Mouse (Mus musculus) myocyte (in vitro differentiated cells): ENCODE results near the gene B4galt2.

Source experiments
- E2F4 ChIP-seq: IDR thresholded peaks from one replicate; pipeline ENCODE4 v1.6.1; 2011; ENCODE audit warnings: mild to moderate bottlenecking, control low read depth, moderate library complexity; ENCODE audit not compliant: insufficient read depth
- POLR2A ChIP-seq: IDR thresholded peaks from one replicate; pipeline ENCODE4 v1.6.1; 2011; ENCODE audit warnings: low read depth, mild to moderate bottlenecking, control low read depth, moderate library complexity; ENCODE audit not compliant: insufficient read length
- POLR2AphosphoS2 ChIP-seq: IDR thresholded peaks from one replicate; pipeline ENCODE4 v1.6.1; 2011; ENCODE audit warnings: low read depth, control low read depth; ENCODE audit not compliant: insufficient read length
- SRF ChIP-seq: IDR thresholded peaks from one replicate; pipeline ENCODE4 v1.6.1; 2011; ENCODE audit warnings: low read depth; ENCODE audit not compliant: control insufficient read depth, insufficient read length
- TCF3 ChIP-seq: IDR thresholded peaks from one replicate; pipeline ENCODE4 v1.6.1; 2011; ENCODE audit warnings: low read depth, control low read depth; ENCODE audit not compliant: insufficient read length
- USF1 ChIP-seq: IDR thresholded peaks from one replicate; pipeline ENCODE4 v1.6.1; 2011; ENCODE audit warnings: low read depth, mild to moderate bottlenecking, control low read depth, moderate library complexity

DNA sequence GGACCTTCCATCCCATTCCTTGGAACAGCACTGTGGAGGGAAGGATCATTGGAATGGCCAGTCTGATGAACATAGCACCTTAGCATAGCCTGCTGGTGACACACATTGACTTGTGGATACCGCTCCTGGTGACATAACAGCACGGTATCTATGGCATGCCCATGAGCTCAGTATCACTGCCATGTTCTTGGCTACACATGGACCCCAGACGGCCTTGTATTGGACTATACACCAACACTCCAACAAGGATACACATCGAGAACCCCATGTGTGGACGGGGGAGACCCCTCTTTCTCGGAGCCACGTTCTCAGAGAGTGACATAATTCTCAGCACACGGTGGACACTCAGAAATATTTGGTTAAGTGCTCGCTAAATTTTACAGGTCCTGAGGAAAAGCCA is 52.5 kb downstream of the B4galt2 start:
- TF ChIP-seq TCF3 (no peak), POLR2A (no peak), POLR2AphosphoS2 (no peak), E2F4 (no peak), SRF (no peak), USF1 (no peak)
